Mouse (Mus musculus): ENCODE data around the gene Cdc14a. TPM values are rescaled to one million over a fixed set of nuclear protein-coding genes. Genes with fewer than 3 reads are reported as not detected.
A peak's percentile ranks its signal among the peaks of the same experiment; 100 is the strongest.

The Cdc14a gene
- total RNA-seq (2014; rRNA removed) (3.2 and 4.1 TPM in 2 replicates), polyA plus RNA-seq (2015; fragmentation: Nextera tagmentation; extraction: Ambion mirVana) (2.0 and 3.1 TPM in 2 replicates)

GRCm38 (mm10) chr3:116423353-116424159 is at the start of gene Cdc14a:
Gene Cdc14a (minus strand): TSS chr3:116424032.
- Histone ChIP-seq H3K9ac (peak within 1 kb of the TSS; percentile 69), H3K9me3 (ENCODE audit: low read length) (no peaks in the 10 kb centered on the region), H3K27me3 (ENCODE audit: insufficient read depth, low read length) (no peaks in the 10 kb centered on the region), H3K36me3 (ENCODE audit: insufficient read depth) (no peaks in the 10 kb centered on the region), H3K27ac (ENCODE audit: low read depth, low read length) (peak within 1 kb of the TSS; percentile 82), H3K4me3 (ENCODE audit: low read depth, low read length) (peak within 1 kb of the TSS; percentile 82), H3K4me2 (ENCODE audit: low read depth) (peak within 1 kb of the TSS; percentile 98), H3K4me1 (ENCODE audit: insufficient read depth) (peaks cover 4% of the 10 kb centered on the region; the same call in 1 of the 2 replicates)
- ATAC-seq = peak; percentile 86
- WGBS = 5% methylated on average over 61 of the region's 64 CpGs
- no peak for TF ChIP-seq CTCF (IDR thresholded peaks at IDR 0.05; ENCODE audit: low read depth)
- no peak for DNase-seq

GRCm38 (mm10) chr3:116465709-116466108 is 41.9 kb upstream of the Cdc14a start:
- no peaks in the 10 kb centered on the region for H3K36me3 ChIP-seq (ENCODE audit: insufficient read depth)
- no peak for DNase-seq
- no peak overlapping the region for H3K9ac ChIP-seq
- no peak overlapping the region for H3K4me3 ChIP-seq (ENCODE audit: low read depth, low read length)
- H3K27ac ChIP-seq (ENCODE audit: low read depth, low read length) = no peak overlapping the region
- TF ChIP-seq CTCF (IDR thresholded peaks at IDR 0.05; ENCODE audit: low read depth) = no peak
- H3K4me1 ChIP-seq (ENCODE audit: insufficient read depth) = no peaks in the 10 kb centered on the region
- H3K4me2 ChIP-seq (ENCODE audit: low read depth) = no peak overlapping the region
- no peak for ATAC-seq
- no peaks in the 10 kb centered on the region for H3K27me3 ChIP-seq (ENCODE audit: insufficient read depth, low read length)
- WGBS = 91% methylated on average over 12 of the region's 12 CpGs
- H3K9me3 ChIP-seq (ENCODE audit: low read length) = no peaks in the 10 kb centered on the region

DNA sequence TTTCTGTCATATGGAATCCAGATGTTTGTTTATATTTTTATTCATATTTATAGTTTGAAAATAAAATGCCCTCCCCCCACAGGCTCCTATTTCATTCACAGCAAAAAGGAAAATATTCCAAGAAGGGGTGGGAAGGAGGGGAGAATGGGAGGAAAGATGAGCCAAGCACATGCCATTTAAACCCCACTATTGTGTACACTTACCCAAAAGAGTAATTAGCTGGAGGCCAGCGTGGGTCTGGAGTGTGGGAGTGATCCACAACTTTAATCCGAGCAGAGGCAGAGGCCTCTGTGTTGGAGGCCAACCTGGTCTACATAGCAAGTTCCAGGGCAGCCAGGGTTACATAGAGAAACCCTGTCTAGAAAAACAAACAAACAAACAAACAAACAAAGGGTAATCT is 40.5 kb upstream of the Cdc14a start:
- DNase-seq = no peak
- no peak overlapping the region for H3K27ac ChIP-seq (ENCODE audit: low read depth, low read length)
- H3K9me3 ChIP-seq (ENCODE audit: low read length) = no peaks in the 10 kb centered on the region
- TF ChIP-seq CTCF (IDR thresholded peaks at IDR 0.05; ENCODE audit: low read depth) = no peak
- H3K4me1 ChIP-seq (ENCODE audit: insufficient read depth) = no peaks in the 10 kb centered on the region
- WGBS = 18% methylated on average over 2 of the region's 2 CpGs
- no peak overlapping the region for H3K4me2 ChIP-seq (ENCODE audit: low read depth)
- no peak for ATAC-seq
- H3K27me3 ChIP-seq (ENCODE audit: insufficient read depth, low read length) = no peaks in the 10 kb centered on the region
- H3K36me3 ChIP-seq (ENCODE audit: insufficient read depth) = no peaks in the 10 kb centered on the region
- H3K9ac ChIP-seq = no peak overlapping the region
- H3K4me3 ChIP-seq (ENCODE audit: low read depth, low read length) = no peak overlapping the region

GRCm38 (mm10) chr3:116461053-116461452 is 37.2 kb upstream of the Cdc14a start:
- H3K27ac ChIP-seq (ENCODE audit: low read depth, low read length) = no peak overlapping the region
- no peaks in the 10 kb centered on the region for H3K4me1 ChIP-seq (ENCODE audit: insufficient read depth)
- TF ChIP-seq CTCF (IDR thresholded peaks at IDR 0.05; ENCODE audit: low read depth) = no peak
- 93% methylated on average over 4 of the region's 4 CpGs for WGBS
- DNase-seq (no peak), ATAC-seq (no peak)
- H3K4me3 ChIP-seq (ENCODE audit: low read depth, low read length) = no peak overlapping the region
- no peak overlapping the region for H3K9ac ChIP-seq
- no peaks in the 10 kb centered on the region for H3K27me3 ChIP-seq (ENCODE audit: insufficient read depth, low read length)
- no peaks in the 10 kb centered on the region for H3K36me3 ChIP-seq (ENCODE audit: insufficient read depth)
- H3K4me2 ChIP-seq (ENCODE audit: low read depth) = no peak overlapping the region
- H3K9me3 ChIP-seq (ENCODE audit: low read length) = no peaks in the 10 kb centered on the region

- Histone ChIP-seq H3K4me2 (ENCODE audit: low read depth) (no peak overlapping the region), H3K27ac (ENCODE audit: low read depth, low read length) (no peak overlapping the region), H3K9ac (no peak overlapping the region), H3K9me3 (ENCODE audit: low read length) (no peaks in the 10 kb centered on the region), H3K36me3 (ENCODE audit: insufficient read depth) (no peaks in the 10 kb centered on the region), H3K4me1 (ENCODE audit: insufficient read depth) (no peaks in the 10 kb centered on the region), H3K27me3 (ENCODE audit: insufficient read depth, low read length) (no peaks in the 10 kb centered on the region), H3K4me3 (ENCODE audit: low read depth, low read length) (no peak overlapping the region)
- ATAC-seq (no peak), DNase-seq (no peak)
- WGBS = 77% methylated on average over 1 of the region's 1 CpGs
- TF ChIP-seq CTCF (IDR thresholded peaks at IDR 0.05; ENCODE audit: low read depth) = no peak
These were observed 30.7 kb upstream of the Cdc14a start for GRCm38 (mm10) chr3:116454529-116454928.

- no peak for ATAC-seq
- H3K9ac ChIP-seq = no peak overlapping the region
- no peak for DNase-seq
- no peak overlapping the region for H3K4me2 ChIP-seq (ENCODE audit: low read depth)
- no peaks in the 10 kb centered on the region for H3K27me3 ChIP-seq (ENCODE audit: insufficient read depth, low read length)
- no peaks in the 10 kb centered on the region for H3K4me1 ChIP-seq (ENCODE audit: insufficient read depth)
- TF ChIP-seq CTCF (IDR thresholded peaks at IDR 0.05; ENCODE audit: low read depth) = no peak
- no peaks in the 10 kb centered on the region for H3K9me3 ChIP-seq (ENCODE audit: low read length)
- no peak overlapping the region for H3K4me3 ChIP-seq (ENCODE audit: low read depth, low read length)
- H3K36me3 ChIP-seq (ENCODE audit: insufficient read depth) = no peaks in the 10 kb centered on the region
- 93% methylated on average over 3 of the region's 3 CpGs for WGBS
- no peak overlapping the region for H3K27ac ChIP-seq (ENCODE audit: low read depth, low read length)
These were observed 26.9 kb upstream of the Cdc14a start for GRCm38 (mm10) chr3:116450741-116451140.

- H3K27me3 ChIP-seq (ENCODE audit: insufficient read depth, low read length) = no peaks in the 10 kb centered on the region
- no peak overlapping the region for H3K4me3 ChIP-seq (ENCODE audit: low read depth, low read length)
- no peaks in the 10 kb centered on the region for H3K36me3 ChIP-seq (ENCODE audit: insufficient read depth)
- H3K4me2 ChIP-seq (ENCODE audit: low read depth) = no peak overlapping the region
- no peaks in the 10 kb centered on the region for H3K9me3 ChIP-seq (ENCODE audit: low read length)
- DNase-seq = no peak
- H3K9ac ChIP-seq = no peak overlapping the region
- 70% methylated on average over 9 of the region's 9 CpGs for WGBS
- no peak overlapping the region for H3K27ac ChIP-seq (ENCODE audit: low read depth, low read length)
- H3K4me1 ChIP-seq (ENCODE audit: insufficient read depth) = no peaks in the 10 kb centered on the region
- TF ChIP-seq CTCF (IDR thresholded peaks at IDR 0.05; ENCODE audit: low read depth) = no peak
- ATAC-seq = peak; percentile 85
These were observed 20.5 kb upstream of the Cdc14a start for GRCm38 (mm10) chr3:116444327-116444726.

Data from forebrain, postnatal 0 days (tissue).